27 mouse cellular contexts compared by ENCODE assay signal in the genomic region with DNA sequence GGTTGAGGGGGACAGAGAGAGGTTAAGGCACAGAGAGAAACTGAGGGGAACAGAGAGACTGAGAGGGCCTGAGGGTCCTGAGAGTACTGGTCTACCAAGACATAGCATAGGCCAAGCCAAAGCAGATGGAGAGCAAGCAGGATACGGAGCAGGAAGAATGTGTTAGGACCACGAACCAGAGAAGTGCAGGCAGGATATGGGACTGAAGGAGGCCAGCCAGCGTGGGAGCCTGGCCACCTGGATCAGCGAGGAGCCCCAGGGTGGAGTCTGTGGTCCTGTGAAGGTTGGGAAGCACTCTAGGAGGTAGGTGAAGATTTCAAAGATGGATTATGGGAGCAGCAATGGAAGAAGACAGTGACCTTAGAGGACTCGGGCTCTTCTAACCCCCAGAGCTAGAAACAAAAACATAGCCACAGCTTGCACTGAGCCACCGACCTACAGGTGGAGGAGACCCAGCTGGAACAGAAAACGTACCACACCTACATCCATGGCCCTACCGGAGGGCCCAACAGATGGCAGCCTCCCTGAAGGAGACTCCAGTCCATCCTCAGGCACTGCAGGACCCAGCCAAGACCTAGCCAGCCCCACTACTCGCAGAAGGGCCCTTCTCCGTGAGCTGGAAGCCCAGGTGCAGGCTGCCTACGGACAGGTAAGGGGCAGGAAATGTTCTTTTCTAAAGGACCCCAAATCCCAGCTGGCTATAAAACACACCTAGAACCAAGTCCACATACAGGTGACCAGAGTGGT. TPM values are rescaled to one million over a fixed set of nuclear protein-coding genes. Genes with fewer than 3 reads are reported as not detected.
A peak's percentile ranks its signal among the peaks of the same experiment; 100 is the strongest.
DNase-seq lines count a peak whose midpoint lies in the region; ATAC-seq and TF ChIP-seq lines count a peak whose summit lies in the region.
"Had no signal": no experiment of that assay in that cellular context is flagged by ENCODE, and none has a peak within 500 bp of the region (broad histone marks: within the 10 kb centered on the region; RNA-seq: fewer than 3 reads in every experiment).

No protein-coding gene starts in this region.

- ATAC-seq in embryonic facial prominence, embryonic 12.5 days (ENCODE audit: insufficient number of reproducible peaks, insufficient read depth, low FRiP score, low TSS enrichment): 0 out of 2 replicates have a peak, but pooled peaks have one; percentile 35
- 0 out of 2 replicates have a peak, but pooled peaks have one; percentile 19 for ATAC-seq in stomach, embryonic 15.5 days (ENCODE audit: insufficient read depth, low FRiP score, low read depth)
- no peak for ATAC-seq in stomach, postnatal 0 days (ENCODE audit: low FRiP score, low TSS enrichment)
- ATAC-seq in midbrain, embryonic 11.5 days (ENCODE audit: low FRiP score): no peak
- ATAC-seq: activated CD4-positive, CD25-positive, alpha-beta regulatory T cell, adult 4 months; forebrain, embryonic 15.5 days; intestine, embryonic 16.5 days; Patski had no signal

- 75% methylated on average over 11 of the region's 11 CpGs for WGBS in embryonic facial prominence, embryonic 12.5 days
- WGBS in embryonic facial prominence, embryonic 10.5 days: 83% methylated on average over 11 of the region's 11 CpGs
- WGBS in stomach, embryonic 15.5 days: 83% methylated on average over 11 of the region's 11 CpGs
- WGBS in stomach, postnatal 0 days: 84% methylated on average over 11 of the region's 11 CpGs
- 85% methylated on average over 11 of the region's 11 CpGs for WGBS in midbrain, embryonic 11.5 days

- H3K4me2 ChIP-seq in embryonic facial prominence, embryonic 12.5 days (replicated peaks): no peak overlapping the region
- no peak overlapping the region for H3K4me2 ChIP-seq in stomach, embryonic 15.5 days
- H3K4me2 ChIP-seq in stomach, postnatal 0 days (replicated peaks; ENCODE audit: low read depth): no peak overlapping the region
- no peak overlapping the region for H3K4me2 ChIP-seq in midbrain, embryonic 11.5 days
- H3K4me2 ChIP-seq: embryonic facial prominence, embryonic 15.5 days; forebrain, embryonic 15.5 days; heart, embryonic 13.5 days; hindbrain, embryonic 15.5 days had no signal

- H3K4me3 ChIP-seq in embryonic facial prominence, embryonic 12.5 days: no peak overlapping the region
- no peak overlapping the region for H3K4me3 ChIP-seq in embryonic facial prominence, embryonic 10.5 days
- no peak overlapping the region for H3K4me3 ChIP-seq in stomach, embryonic 15.5 days (replicated peaks)
- H3K4me3 ChIP-seq in stomach, postnatal 0 days (ENCODE audit: low read depth, low read length): no peak overlapping the region
- H3K4me3 ChIP-seq in midbrain, embryonic 11.5 days (ENCODE audit: low read depth, low read length): no peak overlapping the region
- H3K4me3 ChIP-seq: embryonic facial prominence, embryonic 15.5 days; erythroblast, embryonic 14.5 days; forebrain, embryonic 10.5 days; forebrain, embryonic 15.5 days; heart, embryonic 13.5 days; hindbrain, embryonic 15.5 days had no signal

- no peak for TF ChIP-seq EP300 in stomach, postnatal 0 days (optimal IDR thresholded peaks at IDR 0.05)

- no peak overlapping the region for H3K9ac ChIP-seq in embryonic facial prominence, embryonic 12.5 days
- no peak overlapping the region for H3K9ac ChIP-seq in stomach, embryonic 15.5 days
- H3K9ac ChIP-seq in stomach, postnatal 0 days (ENCODE audit: low read length): no peak overlapping the region
- H3K9ac ChIP-seq in midbrain, embryonic 11.5 days (ENCODE audit: low read length): no peak overlapping the region
- H3K9ac ChIP-seq: embryonic facial prominence, embryonic 15.5 days; forebrain, embryonic 15.5 days; heart, embryonic 13.5 days; hindbrain, embryonic 15.5 days had no signal

- no peaks in the 10 kb centered on the region for H3K9me3 ChIP-seq in embryonic facial prominence, embryonic 12.5 days
- H3K9me3 ChIP-seq in embryonic facial prominence, embryonic 10.5 days: no peaks in the 10 kb centered on the region
- H3K9me3 ChIP-seq in stomach, embryonic 15.5 days: no peaks in the 10 kb centered on the region
- no peaks in the 10 kb centered on the region for H3K9me3 ChIP-seq in stomach, postnatal 0 days (ENCODE audit: control insufficient read depth, low read length)
- H3K9me3 ChIP-seq in midbrain, embryonic 11.5 days (ENCODE audit: control insufficient read depth, low read length): no peaks in the 10 kb centered on the region
- H3K9me3 ChIP-seq: embryonic facial prominence, embryonic 15.5 days; forebrain, embryonic 10.5 days; forebrain, embryonic 15.5 days; heart, embryonic 13.5 days; hindbrain, embryonic 15.5 days had no signal

- peak; percentile 57 for DNase-seq in cerebellum, adult 11-12 months
- no peak for DNase-seq in cerebellum, adult 11 months
- no peak for DNase-seq in embryonic facial prominence, embryonic 10.5 days (ENCODE audit: low spot score)
- DNase-seq in stomach, postnatal 0 days (ENCODE audit: low spot score): no peak
- DNase-seq in midbrain, embryonic 11.5 days (ENCODE audit: low spot score, missing footprints): no peak
- DNase-seq: adrenal gland, adult 2 months; adrenal gland, postnatal 36 days; gastrocnemius, postnatal 14 days; heart, postnatal 36 days; kidney, adult 8-10 months had no signal

- H3K27me3 ChIP-seq in embryonic facial prominence, embryonic 12.5 days: no peaks in the 10 kb centered on the region
- H3K27me3 ChIP-seq in embryonic facial prominence, embryonic 10.5 days (replicated peaks; ENCODE audit: low read depth, poor library complexity, severe bottlenecking): peaks cover 16% of the 10 kb centered on the region
- H3K27me3 ChIP-seq in stomach, embryonic 15.5 days (replicated peaks): no peaks in the 10 kb centered on the region
- H3K27me3 ChIP-seq in stomach, postnatal 0 days (ENCODE audit: control insufficient read depth, insufficient read depth, low read length): no peaks in the 10 kb centered on the region
- no peaks in the 10 kb centered on the region for H3K27me3 ChIP-seq in midbrain, embryonic 11.5 days (ENCODE audit: control insufficient read depth, insufficient read depth, low read length)
- H3K27me3 ChIP-seq: embryonic facial prominence, embryonic 15.5 days; forebrain, embryonic 15.5 days; hindbrain, embryonic 15.5 days had no signal

- H3K4me1 ChIP-seq in embryonic facial prominence, embryonic 12.5 days: no peaks in the 10 kb centered on the region
- peaks cover 6% of the 10 kb centered on the region for H3K4me1 ChIP-seq in embryonic facial prominence, embryonic 10.5 days
- no peaks in the 10 kb centered on the region for H3K4me1 ChIP-seq in stomach, embryonic 15.5 days
- no peaks in the 10 kb centered on the region for H3K4me1 ChIP-seq in stomach, postnatal 0 days (replicated peaks; ENCODE audit: control insufficient read depth, insufficient read depth)
- no peaks in the 10 kb centered on the region for H3K4me1 ChIP-seq in midbrain, embryonic 11.5 days (ENCODE audit: control insufficient read depth, insufficient read depth, low read length)
- H3K4me1 ChIP-seq: embryonic facial prominence, embryonic 15.5 days; forebrain, embryonic 15.5 days; hindbrain, embryonic 15.5 days had no signal

- H3K36me3 ChIP-seq in embryonic facial prominence, embryonic 12.5 days: no peaks in the 10 kb centered on the region
- H3K36me3 ChIP-seq in embryonic facial prominence, embryonic 10.5 days (replicated peaks): no peaks in the 10 kb centered on the region
- no peaks in the 10 kb centered on the region for H3K36me3 ChIP-seq in stomach, embryonic 15.5 days
- no peaks in the 10 kb centered on the region for H3K36me3 ChIP-seq in stomach, postnatal 0 days (ENCODE audit: control insufficient read depth, insufficient read depth, low read length)
- no peaks in the 10 kb centered on the region for H3K36me3 ChIP-seq in midbrain, embryonic 11.5 days (ENCODE audit: control insufficient read depth, insufficient read depth, low read length)
- H3K36me3 ChIP-seq: embryonic facial prominence, embryonic 15.5 days; forebrain, embryonic 10.5 days; forebrain, embryonic 15.5 days; heart, embryonic 13.5 days; hindbrain, embryonic 15.5 days had no signal

- TF ChIP-seq CTCF in stomach, postnatal 0 days (IDR thresholded peaks at IDR 0.05; ENCODE audit: low read depth): no peak

- no peak overlapping the region for H3K27ac ChIP-seq in embryonic facial prominence, embryonic 12.5 days
- H3K27ac ChIP-seq in embryonic facial prominence, embryonic 10.5 days (replicated peaks): no peak overlapping the region
- H3K27ac ChIP-seq in stomach, embryonic 15.5 days: no peak overlapping the region
- no peak overlapping the region for H3K27ac ChIP-seq in stomach, postnatal 0 days (replicated peaks)
- H3K27ac ChIP-seq in midbrain, embryonic 11.5 days (ENCODE audit: low read depth, low read length): no peak overlapping the region
- H3K27ac ChIP-seq: embryonic facial prominence, embryonic 15.5 days; forebrain, embryonic 10.5 days; forebrain, embryonic 15.5 days; heart, embryonic 13.5 days; hindbrain, embryonic 15.5 days had no signal

RNA-seq across cellular contexts. Expression of a gene that starts 1.0 kb away (rescaled TPM):
- 0.22 TPM in 1 of 2 replicates, not detected in the other for polyA plus RNA-seq in embryonic facial prominence, embryonic 12.5 days (2016; fragmentation: Nextera tagmentation; extraction: Ambion mirVana)
- not detected in 2 replicates for polyA plus RNA-seq in embryonic facial prominence, embryonic 10.5 days (2016; fragmentation: Nextera tagmentation; extraction: Ambion mirVana)
- 3.1 and 3.6 TPM in 2 replicates for polyA plus RNA-seq in stomach, embryonic 15.5 days (2015; fragmentation: Nextera tagmentation; extraction: Ambion mirVana)
- polyA plus RNA-seq in stomach, postnatal 0 days (2015; fragmentation: Nextera tagmentation; extraction: Ambion mirVana): not detected in 2 replicates
- not detected in 2 replicates for polyA plus RNA-seq in midbrain, embryonic 11.5 days (2014; fragmentation: Nextera tagmentation; extraction: Ambion mirVana)
- polyA plus RNA-seq: activated CD4-positive, CD25-positive, alpha-beta regulatory T cell, adult 4 months; adrenal gland, adult 2 months; brain, embryonic 14.5 days; C2C12; embryonic facial prominence, embryonic 15.5 days; erythroblast, embryonic 14.5 days; forebrain, embryonic 10.5 days; forebrain, embryonic 15.5 days; frontal cortex, adult 2 months; gonadal fat pad, adult 2 months; heart, embryonic 13.5 days; heart, postnatal 0 days; hindbrain, embryonic 11.5 days; hindbrain, embryonic 15.5 days; Patski had no signal

RNA-seq across cellular contexts. Expression of a gene that starts 14.6 kb away (rescaled TPM):
- 55.6 and 55.7 TPM in 2 replicates for polyA plus RNA-seq in embryonic facial prominence, embryonic 12.5 days (2016; fragmentation: Nextera tagmentation; extraction: Ambion mirVana)
- polyA plus RNA-seq in embryonic facial prominence, embryonic 10.5 days (2016; fragmentation: Nextera tagmentation; extraction: Ambion mirVana): 77.2 and 80.2 TPM in 2 replicates
- polyA plus RNA-seq in stomach, embryonic 15.5 days (2015; fragmentation: Nextera tagmentation; extraction: Ambion mirVana): 121 and 130 TPM in 2 replicates
- 129 and 134 TPM in 2 replicates for polyA plus RNA-seq in stomach, postnatal 0 days (2015; fragmentation: Nextera tagmentation; extraction: Ambion mirVana)
- polyA plus RNA-seq in midbrain, embryonic 11.5 days (2014; fragmentation: Nextera tagmentation; extraction: Ambion mirVana): 60.8 and 73.5 TPM in 2 replicates

RNA-seq across cellular contexts. Expression of a gene that starts 17.4 kb away (rescaled TPM):
- polyA plus RNA-seq in embryonic facial prominence, embryonic 12.5 days (2016; fragmentation: Nextera tagmentation; extraction: Ambion mirVana): 8.9 and 10.9 TPM in 2 replicates
- polyA plus RNA-seq in embryonic facial prominence, embryonic 10.5 days (2016; fragmentation: Nextera tagmentation; extraction: Ambion mirVana): 9.9 and 11.0 TPM in 2 replicates
- 12.9 and 16.2 TPM in 2 replicates for polyA plus RNA-seq in stomach, embryonic 15.5 days (2015; fragmentation: Nextera tagmentation; extraction: Ambion mirVana)
- polyA plus RNA-seq in stomach, postnatal 0 days (2015; fragmentation: Nextera tagmentation; extraction: Ambion mirVana): 8.3 and 11.2 TPM in 2 replicates
- polyA plus RNA-seq in midbrain, embryonic 11.5 days (2014; fragmentation: Nextera tagmentation; extraction: Ambion mirVana): 11.2 and 11.3 TPM in 2 replicates

RNA-seq across cellular contexts. Expression of a gene that starts 23.0 kb away (rescaled TPM):
- not detected in 2 replicates for polyA plus RNA-seq in embryonic facial prominence, embryonic 12.5 days (2016; fragmentation: Nextera tagmentation; extraction: Ambion mirVana)
- polyA plus RNA-seq in embryonic facial prominence, embryonic 10.5 days (2016; fragmentation: Nextera tagmentation; extraction: Ambion mirVana): not detected in 2 replicates
- 3.3 and 7.1 TPM in 2 replicates for polyA plus RNA-seq in stomach, embryonic 15.5 days (2015; fragmentation: Nextera tagmentation; extraction: Ambion mirVana)
- 7.1 and 9.7 TPM in 2 replicates for polyA plus RNA-seq in stomach, postnatal 0 days (2015; fragmentation: Nextera tagmentation; extraction: Ambion mirVana)
- not detected in 2 replicates for polyA plus RNA-seq in midbrain, embryonic 11.5 days (2014; fragmentation: Nextera tagmentation; extraction: Ambion mirVana)
- polyA plus RNA-seq: brain, embryonic 14.5 days; forebrain, embryonic 10.5 days; forebrain, embryonic 15.5 days; frontal cortex, adult 2 months; heart, postnatal 0 days; hindbrain, embryonic 11.5 days; hindbrain, embryonic 15.5 days; Patski had no signal

RNA-seq across cellular contexts. Expression of a gene that starts 36.6 kb away (rescaled TPM):
- polyA plus RNA-seq in embryonic facial prominence, embryonic 12.5 days (2016; fragmentation: Nextera tagmentation; extraction: Ambion mirVana): 2.8 and 11.5 TPM in 2 replicates
- 3.7 and 9.1 TPM in 2 replicates for polyA plus RNA-seq in embryonic facial prominence, embryonic 10.5 days (2016; fragmentation: Nextera tagmentation; extraction: Ambion mirVana)
- 13.2 and 19.1 TPM in 2 replicates for polyA plus RNA-seq in stomach, embryonic 15.5 days (2015; fragmentation: Nextera tagmentation; extraction: Ambion mirVana)
- polyA plus RNA-seq in stomach, postnatal 0 days (2015; fragmentation: Nextera tagmentation; extraction: Ambion mirVana): 85.2 and 93.1 TPM in 2 replicates
- polyA plus RNA-seq in midbrain, embryonic 11.5 days (2014; fragmentation: Nextera tagmentation; extraction: Ambion mirVana): 1.1 and 3.8 TPM in 2 replicates
- polyA plus RNA-seq: erythroblast, embryonic 14.5 days had no signal

Comparison
In these comparisons a context has a peak if more than half of its experiments do, and no peak if none do; other contexts are left out.
1. ATAC-seq: peak in embryonic facial prominence, embryonic 12.5 days (single experiment) and stomach, embryonic 15.5 days (single experiment); none in stomach, postnatal 0 days (single experiment) and midbrain, embryonic 11.5 days (single experiment).